Mouse (Mus musculus): ENCODE data around the gene Akap5. TPM values are rescaled to one million over a fixed set of nuclear protein-coding genes. Genes with fewer than 3 reads are reported as not detected.

The Akap5 gene
- total RNA-seq (2014; fragmentation: Nextera tagmentation): 0.17 TPM in 1 of 2 replicates, not detected in the other
- total RNA-seq (2017): 0.21 and 0.30 TPM in 2 replicates

GRCm38 (mm10) chr12:76324679-76325431, at the start of gene Akap5:
Gene Akap5 (plus strand): TSS chr12:76324891.
- ATAC-seq (replicated peaks; ENCODE audit: poor library complexity, severe bottlenecking): peak; percentile 55

DNA sequence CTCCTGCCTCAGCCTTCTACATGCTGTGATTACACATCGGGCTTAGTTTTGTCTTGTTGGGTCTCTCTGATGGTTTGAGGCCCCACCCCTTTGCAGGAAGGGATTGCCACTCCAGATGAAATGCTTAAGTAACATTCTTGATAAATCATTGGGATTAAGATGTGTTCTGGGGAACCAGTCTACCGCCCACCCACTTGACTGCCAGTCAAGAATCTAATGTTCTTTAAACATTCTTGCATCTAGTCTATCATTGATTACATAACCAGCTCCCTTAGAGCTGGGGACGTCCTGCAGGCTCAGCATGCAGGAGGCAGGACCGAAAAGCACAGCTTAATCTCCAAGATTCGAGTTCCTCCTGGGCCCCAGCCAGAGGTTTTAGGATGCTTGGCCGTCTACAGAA, 46.5 kb upstream of the Akap5 start:
- ATAC-seq (replicated peaks; ENCODE audit: poor library complexity, severe bottlenecking): no peak

- no peak for ATAC-seq (replicated peaks; ENCODE audit: poor library complexity, severe bottlenecking)
Observed at GRCm38 (mm10) chr12:76280556-76280955, 44.1 kb upstream of the Akap5 start.

- ATAC-seq (replicated peaks; ENCODE audit: poor library complexity, severe bottlenecking): no peak
Observed at GRCm38 (mm10) chr12:76281111-76281660, 43.5 kb upstream of the Akap5 start.

DNA sequence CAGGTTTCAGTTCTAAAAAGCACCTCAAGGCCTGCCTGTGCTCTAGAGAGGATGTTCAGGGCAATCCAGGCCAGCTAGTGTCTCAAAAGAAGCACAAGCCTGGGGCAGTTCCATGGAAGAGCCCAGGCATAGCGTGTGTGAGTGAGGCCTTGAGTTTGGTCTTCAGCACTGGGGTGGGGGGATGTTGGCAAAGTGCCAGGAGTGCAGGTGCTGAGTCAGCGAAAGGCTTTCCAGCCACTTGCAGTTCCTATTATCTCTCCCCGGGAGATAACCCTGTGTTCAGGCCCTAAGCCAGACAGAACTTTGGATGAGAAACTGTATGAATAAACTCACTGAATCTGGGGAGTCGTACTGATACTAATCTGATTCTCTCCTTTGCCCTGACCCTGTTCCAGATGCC, 42.6 kb upstream of the Akap5 start:
- ATAC-seq (replicated peaks; ENCODE audit: poor library complexity, severe bottlenecking): no peak

DNA sequence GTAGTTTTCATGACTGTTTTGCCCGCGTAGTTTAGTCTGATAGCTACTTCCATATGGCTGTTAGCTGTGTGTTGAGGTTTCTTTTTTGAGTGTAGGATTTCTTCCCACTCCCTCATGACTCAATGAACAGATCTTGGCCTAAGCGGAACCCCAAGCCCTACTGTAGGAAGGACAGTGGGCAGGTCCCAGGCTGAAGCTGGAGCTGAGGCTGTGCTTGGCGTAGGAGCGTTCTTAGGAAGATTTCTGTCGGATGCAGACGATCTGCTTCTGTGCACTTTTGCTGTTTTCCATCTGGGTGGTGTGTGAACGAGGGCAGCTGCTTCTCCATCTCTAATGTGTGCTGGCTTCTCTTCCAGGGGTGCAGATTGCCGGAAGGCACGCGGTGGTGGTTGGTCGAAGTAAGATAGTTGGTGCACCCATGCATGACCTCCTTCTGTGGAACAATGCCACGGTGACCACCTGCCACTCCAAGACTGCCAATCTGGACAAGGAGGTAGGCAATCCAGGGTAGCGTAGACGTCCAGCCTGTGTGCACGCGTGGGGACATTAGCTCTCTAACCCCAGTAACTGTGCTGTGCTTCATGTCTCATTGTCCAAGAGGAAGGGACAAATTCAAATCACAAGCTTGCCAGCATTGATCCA, 42.0 kb upstream of the Akap5 start:
- ATAC-seq (replicated peaks; ENCODE audit: poor library complexity, severe bottlenecking): no peak

- ATAC-seq (replicated peaks; ENCODE audit: poor library complexity, severe bottlenecking): no peak
Observed at GRCm38 (mm10) chr12:76285418-76285817, 39.3 kb upstream of the Akap5 start.

DNA sequence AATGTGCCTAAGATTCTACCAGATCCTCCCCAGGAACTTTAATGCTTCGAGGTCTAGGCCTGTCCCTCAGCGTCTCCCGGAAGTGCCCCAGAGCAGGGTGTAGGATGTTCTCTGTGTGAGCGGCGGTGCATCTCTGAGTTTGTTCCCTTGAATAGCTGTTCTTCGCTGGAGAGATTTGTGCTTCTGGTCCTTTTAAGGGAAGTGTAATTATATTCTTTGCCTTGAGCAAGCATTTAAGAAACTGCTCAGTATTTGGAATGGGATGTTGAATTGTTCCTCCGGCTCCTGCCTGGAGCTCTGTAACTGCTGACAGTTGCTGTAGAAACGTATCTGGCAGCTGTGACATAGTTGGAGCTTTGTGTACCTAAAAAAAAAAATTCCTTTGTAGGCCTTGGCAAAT, 36.7 kb upstream of the Akap5 start:
- no peak for ATAC-seq (replicated peaks; ENCODE audit: poor library complexity, severe bottlenecking)

- ATAC-seq (replicated peaks; ENCODE audit: poor library complexity, severe bottlenecking): no peak
Observed at GRCm38 (mm10) chr12:76288494-76288893, 36.2 kb upstream of the Akap5 start.

DNA sequence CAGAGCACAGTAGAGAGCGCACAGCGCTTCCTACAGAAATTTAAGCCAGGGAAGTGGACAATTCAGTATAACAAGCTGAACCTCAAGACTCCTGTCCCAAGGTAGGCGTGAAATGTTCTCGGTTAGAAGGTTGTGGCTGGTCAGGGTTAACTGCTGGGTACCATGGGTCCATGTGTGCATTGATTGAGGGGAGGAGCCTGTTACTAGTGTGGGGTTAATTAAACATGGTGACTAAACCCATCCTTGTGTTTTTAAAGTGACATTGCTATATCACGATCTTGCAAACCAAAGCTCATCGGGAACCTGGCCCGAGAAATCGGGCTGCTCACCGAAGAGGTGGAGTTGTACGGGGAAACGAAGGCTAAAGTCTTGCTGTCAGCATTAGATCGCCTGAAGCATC, 35.3 kb upstream of the Akap5 start:
- ATAC-seq (replicated peaks; ENCODE audit: poor library complexity, severe bottlenecking): no peak

GRCm38 (mm10) chr12:76290271-76290670, 34.4 kb upstream of the Akap5 start:
- ATAC-seq (replicated peaks; ENCODE audit: poor library complexity, severe bottlenecking): peak; percentile 40; the same call in 1 of the 2 replicates

GRCm38 (mm10) chr12:76293192-76293591, 31.5 kb upstream of the Akap5 start:
- ATAC-seq (replicated peaks; ENCODE audit: poor library complexity, severe bottlenecking): peak; percentile 40

DNA sequence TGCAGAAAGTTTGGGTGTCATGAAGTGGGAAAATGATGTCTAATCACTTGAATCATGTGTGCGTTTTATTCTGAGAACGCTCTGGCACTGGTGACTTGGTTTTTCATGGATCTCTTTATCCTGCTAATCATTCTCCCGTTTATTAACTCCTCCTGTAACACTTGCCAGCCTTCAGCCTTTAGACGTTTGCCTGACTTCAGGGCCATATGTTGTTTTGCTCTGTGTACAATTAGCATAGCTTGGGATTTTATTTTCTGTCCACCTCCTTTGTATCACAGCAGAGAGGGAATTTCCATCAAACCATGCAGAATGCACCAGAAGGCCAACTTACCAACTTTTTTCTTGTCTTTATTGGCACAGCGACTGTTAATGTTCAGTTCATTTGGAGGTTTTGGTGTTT, 26.9 kb upstream of the Akap5 start:
- ATAC-seq (replicated peaks; ENCODE audit: poor library complexity, severe bottlenecking): no peak

DNA sequence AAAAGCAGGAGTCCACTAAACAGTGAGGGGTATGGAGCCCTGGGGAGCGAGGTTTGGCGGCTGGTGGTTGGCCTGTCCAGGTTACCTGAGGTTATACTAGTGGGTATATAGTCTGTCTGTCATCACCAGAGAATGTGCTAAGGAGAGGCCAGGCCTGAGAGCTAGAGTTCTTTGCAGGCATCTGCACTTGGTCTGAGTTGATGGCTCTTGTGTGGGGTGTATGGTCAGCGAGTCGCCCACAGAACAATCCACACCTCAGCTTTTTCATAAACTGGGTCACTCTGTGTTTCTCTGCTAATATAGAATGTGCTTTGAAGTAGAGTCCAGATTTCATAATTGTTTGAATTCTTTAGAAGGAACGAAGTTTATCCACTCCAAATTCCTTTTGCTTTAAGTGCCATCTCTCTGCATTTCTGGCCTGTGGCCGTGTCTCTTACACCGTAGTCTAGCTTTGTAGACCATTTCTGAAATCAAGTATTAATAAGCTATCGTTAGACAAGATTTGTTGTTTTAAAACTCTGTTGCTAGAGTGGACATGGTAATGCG, 25.3 kb upstream of the Akap5 start:
- ATAC-seq (replicated peaks; ENCODE audit: poor library complexity, severe bottlenecking): no peak

GRCm38 (mm10) chr12:76300367-76300766, 24.3 kb upstream of the Akap5 start:
- no peak for ATAC-seq (replicated peaks; ENCODE audit: poor library complexity, severe bottlenecking)

GRCm38 (mm10) chr12:76303474-76303873, 21.2 kb upstream of the Akap5 start:
- ATAC-seq (replicated peaks; ENCODE audit: poor library complexity, severe bottlenecking): no peak

GRCm38 (mm10) chr12:76304199-76304598, 20.5 kb upstream of the Akap5 start:
- no peak for ATAC-seq (replicated peaks; ENCODE audit: poor library complexity, severe bottlenecking)

DNA sequence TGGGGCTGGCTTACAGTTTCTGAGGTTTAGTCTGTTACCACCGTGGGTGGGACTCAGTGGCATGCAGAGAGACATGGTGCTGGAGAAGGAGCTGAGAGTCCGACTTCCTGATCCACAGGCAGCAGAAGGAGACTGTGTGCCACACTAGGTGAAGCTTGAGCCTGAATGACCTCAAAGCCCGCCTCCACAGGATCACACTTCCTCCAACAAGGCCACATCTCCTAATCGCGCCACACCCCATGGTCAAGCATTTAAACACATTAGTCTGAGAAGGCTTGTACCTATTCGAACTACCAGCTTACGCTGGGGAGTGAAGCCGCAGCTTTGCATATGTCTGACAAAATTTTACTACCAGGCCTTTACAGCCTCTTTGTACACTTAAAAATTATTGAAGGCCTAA, 19.6 kb upstream of the Akap5 start:
- ATAC-seq (replicated peaks; ENCODE audit: poor library complexity, severe bottlenecking): no peak

- no peak for ATAC-seq (replicated peaks; ENCODE audit: poor library complexity, severe bottlenecking)
Observed at GRCm38 (mm10) chr12:76306852-76307561, 17.7 kb upstream of the Akap5 start.

DNA sequence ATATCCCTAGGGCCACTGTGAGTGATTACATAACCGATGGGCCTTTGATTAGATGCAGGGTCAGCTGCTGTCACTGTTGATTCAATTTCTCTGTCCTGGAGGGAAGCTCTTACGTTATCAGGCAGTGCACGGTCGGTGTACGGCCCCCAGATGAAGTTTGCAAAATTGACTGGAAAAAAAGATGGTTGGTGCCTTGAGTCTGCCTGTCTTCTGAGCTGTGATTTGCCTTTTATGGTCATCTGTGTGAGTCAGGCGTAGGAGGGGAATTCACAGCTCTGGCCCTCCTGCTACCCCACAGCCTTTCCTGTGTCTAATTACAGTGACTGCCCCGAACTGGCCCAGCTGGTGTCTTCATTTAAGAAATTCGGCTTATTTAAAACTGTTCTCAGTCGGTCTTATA, 16.7 kb upstream of the Akap5 start:
- ATAC-seq (replicated peaks; ENCODE audit: poor library complexity, severe bottlenecking): no peak

DNA sequence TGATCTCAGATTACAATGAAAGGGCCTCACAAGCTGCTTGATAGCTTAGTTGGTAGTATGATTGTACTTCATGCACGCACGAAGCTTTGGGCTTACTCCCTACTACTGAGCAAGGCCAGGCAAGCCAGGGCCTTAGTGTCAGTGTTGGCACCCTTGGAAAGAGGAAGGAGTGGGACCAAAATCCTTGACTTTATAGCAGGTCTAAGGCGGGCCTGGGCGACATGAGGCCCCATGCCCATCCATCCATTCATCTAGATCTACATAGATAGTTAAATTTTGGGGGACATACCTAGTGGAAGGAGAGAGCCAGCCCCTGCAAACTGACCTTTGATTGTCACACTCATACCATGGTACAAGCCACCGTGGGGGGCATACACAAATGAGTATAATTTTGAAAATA, 16.3 kb upstream of the Akap5 start:
- no peak for ATAC-seq (replicated peaks; ENCODE audit: poor library complexity, severe bottlenecking)
